Mouse (Mus musculus): ENCODE measurements around the gene Pdzph1. TPM values are rescaled to one million over a fixed set of nuclear protein-coding genes. Genes with fewer than 3 reads are reported as not detected.

Pdzph1 gene
- polyA plus RNA-seq, 2 experiments from 2014 or later = not detected

GRCm38 (mm10) chr17:58919927-58920326, 71.2 kb downstream of the Pdzph1 start:
- no peak for ATAC-seq

- ATAC-seq = no peak
These were observed 72.1 kb downstream of the Pdzph1 start for GRCm38 (mm10) chr17:58919061-58919460.

DNA sequence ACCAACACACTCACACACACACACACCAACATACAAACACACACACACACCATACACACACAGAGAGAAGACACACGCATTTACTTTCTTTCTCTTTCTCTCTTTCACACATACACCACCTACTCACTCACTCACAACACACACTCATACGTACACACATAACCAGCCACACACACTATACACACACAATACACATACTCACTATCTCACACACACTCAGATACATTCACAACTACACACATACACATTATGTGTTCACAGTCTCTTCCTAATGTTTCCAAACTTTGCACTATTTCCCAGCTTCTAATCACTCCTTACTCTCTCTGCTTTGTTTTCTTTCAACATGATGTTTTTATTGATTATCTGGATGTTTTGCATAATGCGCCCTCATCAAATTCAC, 72.6 kb downstream of the Pdzph1 start:
- no peak for ATAC-seq

DNA sequence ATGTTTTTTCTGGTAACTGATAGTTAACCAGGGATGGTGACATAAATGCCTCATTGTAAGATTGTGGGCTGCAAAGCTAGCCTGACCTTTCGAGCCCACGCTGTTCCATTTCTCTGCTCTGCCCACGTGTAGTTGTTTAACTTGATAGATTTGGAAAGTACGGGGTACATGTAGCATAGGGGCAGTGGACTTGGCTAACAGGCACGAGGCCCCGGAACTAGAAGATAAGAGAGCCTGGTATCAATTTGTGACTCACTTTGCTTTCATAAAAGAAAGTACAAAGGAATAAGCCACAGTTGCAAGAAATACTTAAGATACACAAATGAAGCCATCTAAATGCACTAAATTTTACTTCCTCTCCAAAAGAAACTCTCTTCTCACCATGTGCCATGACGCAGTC, 79.6 kb downstream of the Pdzph1 start:
- ATAC-seq = no peak

- no peak for ATAC-seq
These were observed 82.0 kb downstream of the Pdzph1 start for GRCm38 (mm10) chr17:58909061-58909661.

DNA sequence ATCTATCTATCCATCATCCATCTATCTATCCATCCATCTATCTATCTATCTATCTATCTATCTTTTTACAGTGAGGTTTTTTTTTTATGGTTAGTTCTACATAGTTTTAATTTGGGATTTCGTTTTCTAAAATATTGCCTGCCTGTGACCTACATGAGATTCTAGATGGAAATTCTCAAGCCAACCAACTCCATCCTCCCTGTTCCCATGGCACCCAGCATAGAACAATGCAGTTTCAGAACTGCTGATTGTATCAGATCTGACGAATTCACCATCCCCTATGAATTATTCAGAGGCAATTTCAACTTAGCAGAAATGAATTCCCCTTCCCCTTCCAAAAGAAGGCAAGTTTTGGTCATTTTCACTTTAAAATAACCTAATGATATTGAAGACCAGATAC, 85.2 kb downstream of the Pdzph1 start:
- no peak for ATAC-seq

DNA sequence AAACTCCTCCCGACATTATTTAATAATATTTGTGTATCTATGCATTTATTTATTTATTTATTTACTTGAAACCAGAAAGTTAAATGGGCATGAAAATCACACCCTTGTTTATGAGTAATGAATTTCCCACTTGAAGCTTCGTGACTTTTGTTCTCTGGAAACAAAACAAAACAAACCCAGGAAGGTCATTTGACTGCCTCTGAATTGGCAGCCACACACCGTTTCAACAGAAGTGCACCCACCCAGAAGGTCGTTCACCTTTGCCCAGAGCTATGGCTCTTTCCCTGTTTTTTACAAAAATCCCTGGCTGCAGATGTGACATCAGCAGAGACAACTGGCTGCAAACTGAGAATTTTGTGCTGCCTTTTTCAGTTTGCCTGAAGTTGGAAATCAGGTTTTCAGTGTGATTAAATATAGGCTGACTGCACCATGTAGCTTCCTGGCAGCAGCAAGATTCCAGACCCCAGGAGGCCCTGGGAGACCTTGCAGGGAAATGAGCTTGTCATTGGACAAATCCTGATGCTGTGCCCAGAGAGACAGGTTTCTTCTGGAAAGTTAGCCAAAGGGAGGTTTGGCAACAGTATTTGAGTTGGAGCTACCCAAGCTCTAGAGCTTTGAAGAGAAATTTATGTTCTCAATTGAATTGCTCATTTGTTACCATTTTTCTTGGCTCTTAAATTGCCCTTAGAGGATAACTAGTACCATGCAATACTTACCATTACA, 99.5 kb downstream of the Pdzph1 start:
- no peak for ATAC-seq

- no peak for ATAC-seq
These were observed 101.1 kb downstream of the Pdzph1 start for GRCm38 (mm10) chr17:58889905-58890645.

- no peak for ATAC-seq
These were observed 106.8 kb downstream of the Pdzph1 start for GRCm38 (mm10) chr17:58884393-58884792.

DNA sequence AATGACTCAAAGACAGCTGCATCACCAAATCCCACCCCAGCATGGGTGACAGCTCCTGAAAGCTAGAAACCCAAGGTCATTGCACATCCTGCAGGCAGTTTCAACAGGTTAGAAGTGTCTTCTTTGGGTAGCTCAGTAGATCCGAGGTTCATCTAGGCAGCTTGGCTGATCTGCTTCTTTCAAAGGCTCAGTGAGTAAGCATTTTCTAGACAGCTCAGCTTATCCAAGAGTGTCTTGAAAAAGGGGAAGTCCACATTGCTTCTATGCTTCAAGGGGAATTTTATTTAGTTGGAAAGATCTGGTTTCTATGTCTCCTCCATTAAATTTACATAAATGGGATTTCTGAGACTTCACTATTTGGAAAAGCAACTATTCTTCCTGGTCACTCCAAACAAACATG, 117.8 kb downstream of the Pdzph1 start:
- no peak for ATAC-seq

DNA sequence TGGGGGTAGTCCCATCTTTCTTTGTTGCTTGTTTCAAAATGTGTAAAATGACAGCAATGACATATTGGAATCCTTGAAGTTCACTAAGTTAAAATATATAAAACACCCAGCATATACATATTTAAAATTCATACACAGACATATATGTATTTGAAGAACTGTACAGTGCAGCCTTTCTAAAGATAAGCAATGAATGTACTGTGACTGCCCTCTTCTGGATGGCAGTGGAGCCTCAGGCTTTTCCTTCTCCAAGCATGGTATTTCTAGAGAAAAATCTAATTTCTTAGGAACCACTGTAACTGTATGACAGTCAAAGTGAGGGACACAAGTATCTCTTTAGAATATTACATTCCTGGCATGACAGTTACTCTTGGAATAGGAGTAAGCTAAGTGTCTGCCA, 120.4 kb downstream of the Pdzph1 start:
- no peak for ATAC-seq

Other genes starting within 250 kb of the Pdzph1 start
- gene Nudt12, start 22.0 kb upstream of the Pdzph1 start, polyA plus RNA-seq (2017; shearing (Covaris generic)) = under 1 TPM in 1 of 2 experiments, not detected in 1; 0.55 TPM